Mouse (Mus musculus) NIH3T3 (cell line): ENCODE results near the gene Ssna1.
A peak's percentile ranks its signal among the peaks of the same experiment; 100 is the strongest.

Source experiments
- DNase-seq: peaks from one replicate; pipeline ENCODE4 v3.0.0-alpha.2; 2012; ENCODE audit warnings: low read depth

The Ssna1 gene

DNA sequence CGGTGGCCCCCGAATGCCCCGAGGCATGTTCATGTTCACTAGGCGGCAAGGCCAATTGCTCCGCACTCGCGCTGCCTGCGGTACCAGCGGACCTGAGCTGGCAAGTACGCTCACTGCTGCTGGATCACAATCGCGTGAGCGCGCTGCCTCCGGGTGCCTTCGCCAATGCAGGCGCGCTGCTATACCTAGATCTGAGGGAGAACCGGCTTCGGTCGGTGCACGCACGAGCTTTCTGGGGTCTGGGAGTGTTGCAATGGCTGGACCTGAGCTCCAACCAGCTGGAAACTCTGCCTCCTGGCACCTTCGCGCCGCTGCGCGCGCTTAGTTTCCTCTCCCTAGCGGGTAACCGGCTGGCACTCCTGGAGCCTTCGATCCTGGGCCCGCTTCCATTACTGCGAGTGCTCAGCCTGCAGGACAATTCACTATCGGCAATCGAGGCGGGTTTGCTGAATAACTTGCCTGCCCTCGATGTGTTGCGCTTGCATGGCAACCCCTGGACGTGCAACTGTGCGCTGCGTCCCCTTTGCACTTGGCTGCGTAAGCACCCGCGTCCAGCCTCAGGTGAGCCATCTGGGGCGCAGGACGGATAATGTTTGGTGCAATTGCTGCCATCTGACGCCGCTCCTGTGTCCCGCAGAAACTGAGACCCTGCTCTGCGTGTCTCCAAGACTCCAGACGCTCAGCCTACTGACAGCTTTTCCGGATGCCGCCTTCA lies 18.0 kb upstream of the Ssna1 start:
- no peak for DNase-seq

DNA sequence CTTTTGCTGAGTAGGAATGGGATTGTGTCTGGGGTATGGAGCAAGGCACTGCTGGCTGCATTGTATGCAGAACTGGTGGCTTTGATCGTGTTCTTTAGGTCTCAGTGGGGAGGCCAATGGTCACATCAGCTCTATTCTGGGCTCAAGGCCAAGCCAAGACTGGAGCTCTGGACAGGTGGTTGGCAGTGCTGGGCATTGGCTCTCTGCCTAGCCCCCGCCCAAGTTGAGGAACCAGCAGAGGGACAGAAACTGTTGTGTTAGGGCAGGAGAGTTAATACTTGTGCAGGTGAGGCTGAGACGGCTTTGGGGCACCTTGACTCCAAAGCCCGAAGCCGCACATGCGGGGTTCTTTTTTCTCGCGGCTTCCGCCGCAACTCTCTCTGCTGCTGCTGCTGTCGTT lies 17.4 kb upstream of the Ssna1 start, which contains the start of gene Lrrc26:
Lrrc26 (plus strand) TSS at position 265 of the 400 bp plus-strand sequence.
- DNase-seq = no peak

DNA sequence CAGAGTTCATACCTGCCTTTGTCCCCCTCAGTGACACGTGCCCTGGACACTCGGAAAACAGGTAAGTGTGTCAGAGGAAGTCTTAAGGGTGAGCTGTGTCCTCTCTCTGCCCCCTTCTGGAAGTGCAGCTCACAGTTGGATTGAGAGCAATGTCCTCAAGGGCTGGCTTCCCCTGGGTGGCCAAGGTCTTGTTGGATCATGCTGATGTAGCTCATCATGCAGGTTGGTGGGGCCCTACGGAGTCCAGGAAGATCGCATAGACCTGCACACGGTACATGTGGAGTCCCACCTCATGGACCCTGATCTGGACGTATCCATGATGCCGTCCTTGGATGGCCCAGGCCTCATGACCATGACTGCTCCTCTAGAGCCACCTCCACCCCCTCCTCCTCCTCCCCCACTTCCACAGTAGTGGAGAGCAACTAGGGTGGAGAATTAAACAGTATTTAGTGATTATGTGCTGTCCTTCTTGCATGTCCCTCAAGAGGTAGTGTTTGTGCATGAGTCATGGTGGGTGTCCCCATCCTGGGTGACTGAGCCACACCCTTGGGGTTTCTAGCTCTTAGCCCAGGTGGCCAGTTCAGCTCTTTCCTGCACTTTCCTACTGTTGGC lies 16.6 kb upstream of the Ssna1 start:
- no peak for DNase-seq

DNA sequence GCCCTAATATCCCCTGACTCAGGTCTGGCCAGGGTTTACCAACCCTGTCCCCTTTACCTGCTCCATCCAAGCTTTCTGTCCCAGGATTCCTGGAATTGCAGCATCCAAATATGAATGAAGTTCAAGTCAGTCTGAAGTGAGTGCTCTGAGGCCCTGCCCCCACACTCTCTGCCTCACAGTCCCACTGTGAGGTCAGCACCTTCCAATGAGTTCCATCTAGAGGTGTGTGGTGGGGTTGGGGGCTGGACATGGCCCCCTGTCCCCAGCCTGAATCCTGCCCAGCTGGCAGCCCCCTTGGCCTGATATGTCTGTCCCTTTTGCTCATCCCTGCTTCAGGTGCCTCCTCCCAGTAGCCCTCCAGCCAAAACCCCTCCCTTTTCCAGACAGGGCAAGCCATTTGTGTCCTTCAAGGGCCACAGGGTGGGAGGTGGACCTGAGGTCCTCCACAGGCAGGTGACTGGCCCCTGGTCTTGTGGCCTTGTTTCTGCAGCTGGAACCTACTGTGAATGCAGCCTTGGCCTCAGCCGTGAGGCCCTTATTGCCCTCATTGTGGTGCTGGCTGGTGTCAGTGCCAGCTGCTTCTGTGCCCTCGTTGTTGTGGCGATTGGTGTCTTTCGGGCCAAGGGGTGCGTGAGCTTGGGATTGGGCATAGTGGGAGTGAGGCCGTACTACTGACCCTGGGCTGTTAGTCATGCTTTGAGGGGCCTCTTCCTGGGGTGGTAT lies 15.8 kb upstream of the Ssna1 start, which contains the start of gene Tmem210:
Tmem210 (plus strand) TSS at position 219 of the 723 bp plus-strand sequence.
- DNase-seq = no peak

DNA sequence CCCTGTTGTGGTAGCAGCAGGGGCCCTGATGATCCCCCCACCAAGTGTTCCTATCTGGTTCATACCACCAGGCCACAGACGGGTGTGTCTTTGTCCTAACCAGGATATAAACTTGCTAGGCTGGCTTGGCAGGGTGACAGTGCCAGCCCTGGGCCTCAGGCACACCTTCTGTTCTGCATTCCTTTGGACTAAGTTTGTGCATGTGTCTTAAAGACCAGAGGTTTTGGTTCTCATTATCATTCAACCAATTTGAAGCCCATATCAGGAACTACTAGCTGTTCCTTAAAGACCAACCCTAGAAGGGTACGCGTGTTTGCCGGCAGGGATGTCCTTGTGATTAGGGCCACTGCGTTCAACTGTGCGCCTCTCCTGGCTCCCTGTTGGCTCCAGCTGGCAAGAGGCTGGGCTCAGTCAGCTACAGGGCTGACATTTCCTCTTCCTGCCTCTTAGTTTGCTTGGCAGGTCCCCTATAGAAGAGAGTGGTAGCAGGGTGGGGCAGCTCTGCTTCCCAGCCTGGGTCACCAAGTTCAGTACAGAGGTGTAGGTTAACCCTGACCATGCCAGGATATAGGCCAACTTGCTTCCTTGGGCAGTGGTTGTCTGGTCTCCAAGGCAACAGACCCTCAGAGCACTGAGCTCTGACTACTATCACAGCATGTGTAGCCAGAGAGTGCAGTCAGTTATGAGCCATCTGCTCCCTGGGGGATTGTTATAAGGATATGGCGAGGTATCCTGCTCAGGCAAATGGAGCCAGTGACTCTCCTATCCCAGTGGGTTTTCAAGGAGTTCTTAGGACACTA lies 14.8 kb upstream of the Ssna1 start:
- DNase-seq = no peak

DNA sequence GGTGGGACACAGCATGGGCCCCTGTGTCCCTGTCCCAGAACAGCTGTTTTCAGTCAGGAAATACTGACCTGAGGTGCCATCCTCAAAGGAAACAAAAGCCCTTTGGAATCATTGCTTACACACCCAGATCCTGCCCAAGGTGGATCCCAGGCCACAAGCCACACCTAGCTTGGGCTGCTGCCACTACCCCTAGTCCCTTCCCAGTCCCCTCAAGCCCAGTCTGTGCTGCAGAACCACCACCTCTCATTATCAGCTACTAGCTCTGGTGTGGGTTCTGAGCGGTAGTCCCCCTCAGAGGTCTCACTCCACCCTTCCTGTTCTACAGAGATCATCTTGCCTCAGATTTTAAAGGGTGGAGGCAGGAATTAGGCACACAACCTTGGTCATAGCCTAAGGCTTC lies 14.1 kb upstream of the Ssna1 start:
- no peak for DNase-seq

DNA sequence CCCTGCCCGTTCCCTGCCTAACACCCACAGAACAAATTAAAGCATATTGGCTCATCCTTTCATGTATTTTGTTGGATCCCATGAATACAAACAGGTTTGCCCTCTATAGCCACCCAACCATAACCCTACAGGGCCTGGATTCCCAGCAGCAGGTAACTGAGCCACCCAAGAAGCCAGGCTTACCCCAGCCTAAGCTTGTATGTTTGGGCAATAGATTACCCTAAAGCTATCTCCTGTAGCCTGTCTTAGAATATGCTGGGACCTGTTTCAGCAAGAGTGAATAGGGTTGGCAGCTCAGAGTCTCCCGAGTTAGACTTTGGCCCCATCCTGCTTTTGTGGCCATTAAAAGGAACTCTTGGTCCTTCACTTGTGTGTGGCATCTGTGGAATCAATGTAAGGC lies 13.3 kb upstream of the Ssna1 start:
- DNase-seq = no peak

DNA sequence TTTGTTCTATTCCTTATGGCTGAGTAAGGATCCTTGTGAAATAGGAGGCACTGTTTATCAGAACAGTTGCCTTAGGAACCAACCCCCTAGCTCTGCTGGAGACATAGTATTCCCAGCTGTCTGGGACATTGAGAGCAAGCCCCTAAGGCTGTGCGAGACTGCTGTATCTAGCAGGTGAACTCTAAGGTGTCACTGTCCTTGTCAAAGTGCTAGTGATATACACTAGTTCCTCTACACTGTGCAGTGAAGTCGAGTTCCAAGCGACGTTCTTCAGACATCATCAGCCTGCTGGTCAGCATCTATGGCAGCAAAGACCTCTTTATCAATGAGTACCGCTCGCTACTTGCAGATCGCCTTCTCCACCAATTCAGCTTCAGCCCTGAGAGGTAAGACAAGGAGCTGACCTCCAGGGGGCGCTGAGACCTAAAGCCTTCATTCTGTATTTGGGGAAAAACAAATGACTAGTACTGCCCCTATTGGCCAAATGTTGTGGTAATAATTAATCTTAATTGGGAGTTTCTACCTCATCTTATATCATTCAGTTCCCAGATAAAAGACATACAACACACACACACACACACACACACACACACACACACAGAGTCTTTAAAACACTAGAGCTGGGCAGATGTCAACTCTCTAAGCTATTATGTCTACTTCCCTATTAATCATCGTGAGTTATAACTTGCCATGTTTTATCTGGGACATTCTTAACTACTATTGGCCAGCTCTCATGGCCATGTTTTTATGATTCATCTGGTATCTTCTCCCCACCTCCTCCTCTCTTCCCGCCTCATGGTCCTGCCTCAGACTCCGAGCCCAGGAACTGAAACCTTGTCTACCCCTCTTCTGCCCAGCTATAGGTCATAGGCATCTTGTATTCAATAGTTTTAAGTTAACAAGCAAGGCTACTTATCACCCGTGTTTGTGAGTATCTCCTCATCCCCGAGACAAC lies 7.0 kb upstream of the Ssna1 start:
- peak; percentile 89 for DNase-seq

DNA sequence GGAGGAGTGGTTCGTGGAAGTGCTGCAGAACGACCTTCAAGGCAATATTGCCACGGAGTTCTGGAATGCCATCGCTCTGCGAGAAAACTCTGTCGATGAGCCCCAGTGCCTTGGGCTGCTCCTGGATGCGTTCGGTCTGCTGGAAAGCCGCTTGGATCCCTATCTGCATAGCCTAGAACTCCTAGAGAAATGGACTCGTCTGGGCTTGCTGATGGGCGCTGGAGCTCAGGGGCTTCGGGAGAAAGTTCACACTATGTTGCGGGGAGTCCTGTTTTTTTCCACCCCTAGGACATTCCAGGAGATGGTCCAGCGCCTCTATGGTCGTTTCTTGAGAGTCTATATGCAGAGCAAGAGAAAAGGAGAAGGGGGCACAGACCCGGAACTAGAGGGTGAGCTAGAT lies 772 bp upstream of the Ssna1 start:
- no peak for DNase-seq

DNA sequence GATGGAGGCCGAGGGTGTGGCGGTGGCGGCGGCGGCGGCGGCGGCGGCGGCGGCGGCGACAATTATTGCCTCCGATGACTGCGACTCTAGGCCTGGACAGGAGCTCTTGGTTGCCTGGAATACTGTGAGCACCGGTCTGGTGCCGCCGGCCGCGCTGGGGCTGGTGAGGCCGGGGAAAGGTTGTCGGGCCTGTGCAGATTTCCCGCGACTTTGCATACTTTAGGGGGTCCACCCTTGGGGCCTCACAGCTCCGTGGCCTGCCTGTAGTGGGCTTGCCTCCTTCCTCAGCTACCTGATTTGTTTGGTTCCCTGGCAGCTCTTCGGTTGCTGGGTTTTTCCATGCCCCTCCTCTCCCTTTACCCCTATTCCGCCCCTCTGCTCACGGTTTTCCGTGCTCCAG lies 277 bp upstream of the Ssna1 start:
- no peak for DNase-seq

DNA sequence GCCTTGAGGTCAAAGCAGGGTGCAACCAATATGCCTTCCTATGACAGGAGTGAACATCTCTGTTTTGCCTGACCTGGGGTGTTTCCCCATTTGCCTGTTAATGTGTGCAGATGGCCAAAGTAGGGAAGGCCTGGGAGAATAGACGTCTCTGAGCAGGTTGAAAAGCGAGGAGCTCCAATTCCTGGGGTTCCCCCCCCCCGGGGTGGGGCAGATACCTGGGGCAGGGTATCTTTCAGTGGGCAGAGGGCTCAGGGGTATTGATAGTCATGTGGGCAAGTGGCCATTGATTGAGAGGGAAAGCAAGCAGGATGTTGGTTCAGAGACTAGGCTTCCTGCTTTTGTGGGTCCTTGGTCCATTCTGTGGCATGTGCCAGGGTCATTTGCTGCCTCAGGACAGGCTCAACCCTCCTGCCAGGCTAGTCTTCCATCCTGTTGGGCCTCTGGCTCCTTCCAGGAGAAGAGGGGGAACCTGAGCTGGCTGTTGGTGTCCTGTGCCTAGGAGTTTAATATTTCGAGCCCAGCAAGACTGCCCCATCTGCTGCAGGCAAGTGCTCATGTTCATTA lies 4.4 kb downstream of the Ssna1 start:
- DNase-seq = no peak

DNA sequence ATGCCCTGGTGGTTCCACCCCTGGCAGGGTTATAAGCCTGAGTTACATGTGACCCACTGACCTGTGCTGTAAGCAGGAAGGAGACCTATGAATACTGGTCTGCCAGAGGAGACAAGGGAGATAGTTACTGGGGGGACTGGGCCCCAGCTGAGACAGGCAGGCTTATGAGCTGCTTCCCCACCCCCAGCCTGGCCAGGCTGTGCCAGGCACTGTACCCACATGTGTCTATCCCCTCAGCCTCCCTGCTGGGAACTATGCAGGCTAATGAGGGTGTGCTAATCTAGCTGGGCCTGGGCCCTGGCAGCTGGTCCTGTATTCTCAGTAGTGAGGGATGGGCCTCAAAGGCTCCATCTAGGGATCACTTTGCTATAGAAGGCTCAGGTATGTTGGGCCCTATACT lies 5.0 kb downstream of the Ssna1 start:
- no peak for DNase-seq

DNA sequence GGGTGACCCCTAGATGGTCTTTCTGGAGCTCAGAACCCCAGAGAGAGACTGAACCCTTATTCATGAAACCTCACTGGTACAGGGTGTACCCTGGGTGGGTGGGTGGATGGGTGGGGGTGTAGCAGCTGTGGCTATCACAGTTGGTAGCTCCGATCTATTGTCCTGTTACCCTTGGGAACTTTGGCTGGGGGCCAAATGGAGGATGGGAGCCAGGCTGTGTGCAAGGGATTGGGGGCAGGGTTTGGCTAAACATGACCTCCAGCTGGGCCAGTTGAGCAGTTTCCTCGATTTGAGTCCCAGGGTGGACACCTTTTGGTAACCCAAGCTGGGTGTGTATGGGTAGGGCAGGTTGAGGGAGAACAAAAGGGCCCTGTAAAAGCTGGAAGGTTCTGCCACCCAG lies 5.5 kb downstream of the Ssna1 start:
- DNase-seq = no peak

DNA sequence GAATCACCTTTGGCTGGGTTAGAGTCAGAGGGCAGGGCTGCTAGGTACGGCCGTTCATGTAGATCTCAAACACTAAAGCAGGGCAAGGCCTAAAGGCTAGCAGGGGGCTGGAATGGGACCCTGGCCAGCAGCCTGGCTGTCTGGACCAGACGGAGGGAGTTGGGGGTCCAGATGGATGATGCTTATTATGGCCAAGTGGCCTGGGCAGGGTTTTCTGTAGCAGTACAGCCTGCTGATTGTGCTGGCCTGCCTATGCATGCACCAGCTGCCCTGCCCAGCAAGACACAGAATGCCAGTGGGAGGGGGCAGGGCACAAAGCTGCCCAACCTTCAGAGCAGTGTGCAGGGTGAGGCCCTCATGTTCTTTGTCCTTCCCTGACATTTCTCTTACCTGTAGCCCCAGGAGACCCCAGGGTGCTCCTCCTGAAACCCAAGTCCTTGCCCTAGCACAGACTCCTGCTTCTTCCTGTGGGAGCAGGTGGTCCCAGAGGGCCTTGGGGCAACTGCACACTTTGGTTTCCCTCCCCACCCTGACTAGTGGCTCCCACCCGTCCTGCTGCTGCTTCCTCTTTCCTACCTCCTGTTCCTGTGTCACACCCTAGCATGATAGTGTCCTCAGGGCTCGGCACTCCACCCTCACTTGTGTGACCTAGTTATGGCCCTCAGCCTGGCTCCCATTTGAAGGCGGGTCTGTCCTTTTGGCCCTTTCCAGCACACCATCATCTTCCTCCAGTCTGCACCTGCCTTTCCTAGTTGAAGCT lies 6.2 kb downstream of the Ssna1 start:
- DNase-seq = no peak

DNA sequence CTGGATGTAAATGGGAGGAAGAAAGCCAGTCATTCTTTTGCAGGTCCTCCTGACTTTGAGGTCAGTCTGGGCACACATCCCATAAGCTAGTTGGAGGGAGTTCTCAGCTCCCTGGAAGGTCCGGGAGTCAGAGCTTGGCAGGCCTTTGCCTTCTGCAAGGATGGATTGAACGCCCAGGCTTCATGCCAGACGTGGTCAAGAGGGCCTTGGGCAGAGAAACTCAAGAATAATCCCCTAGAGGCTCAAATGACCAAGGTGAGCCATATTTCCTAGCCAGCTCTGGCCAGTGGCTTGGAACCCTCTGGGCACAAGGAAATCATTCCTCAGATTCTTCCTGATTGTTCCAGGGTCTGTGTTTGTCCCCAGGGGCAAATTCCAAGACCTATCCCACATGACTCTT lies 7.4 kb downstream of the Ssna1 start:
- DNase-seq = peak; percentile 80

DNA sequence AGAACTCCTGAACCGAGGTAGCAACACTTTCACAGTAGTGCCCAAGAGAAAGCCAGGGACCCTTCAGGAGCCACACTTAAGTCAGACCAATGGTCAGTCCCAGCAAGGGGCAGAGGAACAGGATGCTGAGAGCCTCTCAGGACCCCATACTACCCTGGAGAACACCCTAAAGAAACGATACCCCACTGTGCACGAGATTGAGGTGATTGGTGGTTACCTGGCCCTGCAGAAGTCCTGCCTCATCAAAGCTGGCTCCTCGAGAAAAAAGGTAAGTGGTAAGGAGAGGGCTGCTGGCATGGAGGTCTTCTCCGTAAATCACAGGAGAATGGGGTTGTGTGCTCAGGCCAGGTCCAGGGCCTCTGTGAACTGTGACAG lies 8.0 kb downstream of the Ssna1 start:
- DNase-seq = no peak

DNA sequence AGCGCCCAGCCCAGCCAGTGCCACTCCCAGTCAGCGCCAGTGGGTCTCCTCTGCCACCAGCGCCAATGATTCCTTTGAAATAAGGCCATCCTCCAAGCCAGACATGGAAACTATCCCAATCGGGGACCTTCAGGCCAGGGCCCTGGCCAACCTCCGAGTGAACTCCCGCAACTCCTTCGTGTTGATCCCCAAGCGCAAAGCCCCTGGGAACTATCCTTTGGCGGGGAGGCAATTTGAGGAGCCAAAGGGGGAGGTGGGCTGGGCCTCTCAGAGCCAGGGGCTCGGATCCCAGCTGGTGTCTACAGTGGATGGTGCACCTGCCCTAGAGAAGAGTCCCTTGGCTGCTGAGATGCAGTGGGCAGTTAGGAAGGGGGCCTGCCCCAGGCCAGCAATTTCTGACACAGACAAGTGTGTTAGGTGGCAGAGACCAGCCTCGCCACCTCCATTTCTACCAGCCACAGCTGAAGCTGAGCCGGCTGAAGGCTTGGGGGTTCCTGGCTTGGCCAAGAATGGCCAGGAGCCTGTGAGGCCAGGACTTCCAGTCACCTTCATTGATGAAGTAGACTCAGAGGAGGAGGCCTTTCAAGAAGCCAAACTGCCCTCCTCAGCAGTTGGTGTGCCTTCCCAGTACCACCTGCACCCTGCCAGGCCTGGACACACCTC lies 8.5 kb downstream of the Ssna1 start:
- no peak for DNase-seq

DNA sequence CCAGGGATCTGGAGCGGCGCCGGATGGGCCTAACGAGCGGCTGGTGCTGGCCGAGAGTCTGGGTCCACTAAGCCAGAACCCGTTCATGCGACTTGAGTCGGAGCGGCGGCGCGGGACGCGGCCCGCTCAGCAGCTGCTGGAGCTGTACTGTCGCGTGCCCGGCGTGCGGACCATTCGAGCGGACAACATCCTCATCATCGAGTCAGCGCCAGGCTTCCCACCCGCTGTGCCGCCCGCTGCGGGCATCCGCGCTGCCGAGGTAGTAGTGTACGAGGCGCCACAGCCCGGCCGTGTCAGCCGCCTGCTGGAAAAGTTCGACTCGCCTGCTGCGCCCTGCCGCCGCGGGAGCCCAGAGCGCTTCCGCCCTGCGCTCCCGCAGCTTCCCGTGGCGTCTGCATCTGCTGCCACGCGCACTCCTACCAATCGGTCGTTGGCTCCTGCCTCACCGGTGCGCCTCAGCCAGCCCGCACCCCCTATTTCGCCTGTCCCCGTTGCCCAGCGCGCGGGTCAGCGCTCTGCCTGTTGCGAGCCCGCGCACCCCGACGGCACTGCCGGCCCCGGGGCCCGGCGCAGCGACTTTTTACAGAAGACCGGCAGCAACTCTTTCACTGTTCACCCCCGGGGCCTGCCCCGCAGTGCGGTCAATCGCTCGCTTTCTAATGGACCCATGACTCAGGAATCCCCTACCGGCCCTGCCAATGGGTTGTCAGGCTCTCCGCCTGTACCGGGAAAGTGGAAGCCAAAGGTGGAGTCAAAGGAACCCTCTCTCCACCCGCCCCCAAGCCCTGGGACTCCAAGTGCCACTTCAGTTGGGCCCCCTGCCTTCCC lies 9.2 kb downstream of the Ssna1 start:
- DNase-seq = peak; percentile 50

DNA sequence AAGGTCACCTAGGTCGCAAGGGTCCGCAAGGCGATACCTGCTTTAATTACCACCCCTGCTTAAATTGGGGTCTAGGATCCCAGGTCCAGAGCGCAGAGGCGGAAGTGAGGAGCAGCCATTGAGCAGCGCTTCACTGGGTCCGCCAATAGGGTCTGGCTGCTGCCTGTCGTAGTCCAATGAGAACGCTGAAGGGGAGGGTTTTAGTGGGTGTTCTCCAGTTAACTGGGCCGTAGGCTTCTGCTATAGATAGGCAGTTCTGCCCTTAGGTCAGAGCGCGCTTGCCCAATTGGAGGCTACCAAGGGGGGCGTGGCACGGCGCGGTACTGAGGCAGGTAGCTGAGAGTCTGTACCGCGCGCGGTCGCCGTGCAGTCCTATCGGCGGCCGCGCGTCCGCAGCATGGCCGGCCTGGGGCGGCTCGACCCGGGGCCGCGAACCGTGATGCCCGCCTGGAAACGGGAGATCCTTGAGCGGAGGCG lies 9.9 kb downstream of the Ssna1 start, which contains the start of gene Tprn:
Tprn (plus strand) TSS at position 328 of the 477 bp plus-strand sequence.
- peak; percentile 95 for DNase-seq
